Mouse (Mus musculus) megakaryocyte, adult 5-6 weeks (primary cell): ENCODE data around the gene N6amt1. TPM values are rescaled to one million over a fixed set of nuclear protein-coding genes. Genes with fewer than 3 reads are reported as not detected.

Experiments
- ATAC-seq: 2 replicates; pipeline ENCODE4 v1.8.0; 2016; ENCODE audit warnings: mild to moderate bottlenecking, inconsistent platforms; ENCODE audit not compliant: poor library complexity, severe bottlenecking
- total RNA-seq, 2 experiments: library from RNA; stranded (forward) in 1 of 2; stranded (reverse) in 1 of 2; fragments of 153-499, 151-499 nt in 1 of 2; fragments of 221-1000, 200-1000 nt in 1 of 2; gene quantifications; 2 replicates each; pipeline versions ENCODE4 v1.2.3 to v1.2.4; 2015 to 2017

N6amt1 gene
- total RNA-seq (2015) (9.1 and 9.5 TPM in 2 replicates), total RNA-seq (2017) (6.3 and 6.9 TPM in 2 replicates)

DNA sequence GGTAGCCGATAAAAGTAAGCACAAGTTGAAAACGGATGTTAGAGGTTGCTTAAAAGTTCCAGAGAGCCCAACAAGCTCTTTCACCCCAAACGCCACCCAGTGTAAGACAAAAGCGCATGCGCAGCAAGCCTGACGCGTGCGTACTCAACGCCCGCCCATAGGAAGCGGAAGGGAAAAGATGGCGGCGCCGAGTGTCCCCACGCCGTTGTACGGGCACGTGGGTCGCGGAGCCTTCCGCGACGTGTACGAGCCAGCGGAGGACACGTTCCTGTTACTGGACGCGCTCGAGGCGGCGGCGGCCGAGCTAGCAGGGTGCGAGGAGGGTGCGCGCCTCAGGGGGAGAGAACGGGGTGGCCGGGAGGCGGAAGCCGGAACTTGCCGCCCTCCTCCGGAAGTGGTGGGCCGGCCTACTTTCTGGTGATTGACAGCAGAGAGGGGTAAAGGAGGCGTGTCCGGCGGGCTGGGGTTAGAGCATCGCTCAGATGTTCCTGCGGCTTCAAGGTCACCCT, at the start of gene N6amt1:
Gene N6amt1, plus strand, starts transcription at position 111 of the 509 bp plus-strand sequence.
- peak; percentile 97 for ATAC-seq

DNA sequence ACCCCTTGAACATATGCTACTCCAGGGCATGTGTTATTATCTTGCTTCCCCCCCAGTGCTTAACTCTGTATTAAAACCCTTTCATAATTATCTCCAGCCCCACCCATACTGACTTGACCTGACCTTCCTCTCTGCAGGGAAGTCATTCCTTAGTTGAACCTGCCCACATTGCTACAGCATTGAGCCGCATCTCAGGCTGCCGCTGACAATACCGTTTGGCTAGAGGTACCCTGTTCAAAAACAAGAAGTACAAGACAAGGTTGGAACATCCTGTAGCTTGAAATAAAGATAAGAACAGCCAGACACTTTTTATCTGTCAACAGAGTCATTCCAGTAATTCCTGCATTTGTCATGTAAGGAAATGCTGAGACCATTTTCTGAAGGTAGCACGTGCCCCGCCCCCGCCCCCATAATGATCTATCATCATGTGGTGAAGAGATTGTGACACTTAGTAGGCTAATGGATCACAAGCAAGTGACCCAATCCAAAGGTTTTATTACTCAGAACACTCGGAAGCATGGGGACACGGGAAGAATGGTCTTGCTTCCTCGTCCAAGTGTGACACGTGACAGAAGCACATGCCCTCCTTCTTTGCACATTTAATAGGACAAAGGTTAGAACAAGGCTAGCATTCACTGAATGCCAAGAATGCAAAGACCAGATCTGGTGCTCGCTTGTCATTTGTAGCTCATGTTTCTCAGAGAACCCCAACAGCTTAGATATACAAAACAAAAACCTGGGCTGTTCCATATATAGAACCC, 48.6 kb upstream of the N6amt1 start:
- ATAC-seq, result no peak

DNA sequence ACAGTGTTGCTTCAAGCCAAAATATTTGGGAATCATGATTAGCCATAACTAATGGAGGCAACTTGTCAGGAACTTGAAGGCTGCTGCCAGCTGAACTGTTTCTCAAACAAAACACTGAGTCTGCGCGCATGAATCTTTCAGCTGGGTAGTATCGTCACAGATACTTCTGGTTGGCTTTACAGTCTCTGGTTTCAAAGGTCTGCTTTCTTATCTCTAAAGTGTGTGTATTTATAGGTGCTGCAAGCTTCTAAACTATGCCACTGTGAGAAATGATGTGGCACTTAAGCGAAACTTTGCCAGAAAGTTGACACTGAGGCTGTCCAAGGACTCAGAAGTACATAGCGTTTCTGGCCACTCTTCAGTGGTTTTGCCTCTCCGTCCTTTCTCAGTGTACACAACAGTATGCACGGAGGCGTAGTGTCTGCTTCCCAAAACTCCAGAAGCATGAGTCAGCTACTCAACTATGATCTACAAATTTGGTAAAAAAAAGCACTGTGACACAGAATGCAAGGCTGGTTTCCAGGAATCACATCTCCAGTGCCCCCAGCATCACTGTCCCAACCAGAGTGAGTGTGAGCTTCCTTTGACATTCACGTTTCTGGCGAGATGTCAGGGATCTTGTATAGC, 46.8 kb upstream of the N6amt1 start:
- ATAC-seq, result no peak

DNA sequence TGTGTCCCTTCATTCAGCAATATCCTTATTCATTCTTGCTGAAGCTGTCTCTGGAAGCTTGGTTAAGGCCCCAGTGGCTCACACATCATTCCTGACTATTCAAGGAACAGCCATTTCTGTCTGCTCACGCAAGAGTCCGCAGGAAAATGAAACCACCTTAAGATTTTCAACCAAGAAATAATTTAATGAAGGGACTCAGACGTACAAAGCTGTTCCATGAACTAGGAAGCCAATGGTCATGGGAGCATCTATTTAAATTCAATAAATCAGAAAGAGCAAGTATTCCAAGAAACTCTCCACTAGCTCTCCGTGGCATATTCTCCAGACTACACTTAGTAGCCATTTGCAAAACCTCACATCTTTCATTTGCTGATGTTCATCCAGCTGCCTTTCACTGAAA, 43.3 kb upstream of the N6amt1 start:
- no peak for ATAC-seq

DNA sequence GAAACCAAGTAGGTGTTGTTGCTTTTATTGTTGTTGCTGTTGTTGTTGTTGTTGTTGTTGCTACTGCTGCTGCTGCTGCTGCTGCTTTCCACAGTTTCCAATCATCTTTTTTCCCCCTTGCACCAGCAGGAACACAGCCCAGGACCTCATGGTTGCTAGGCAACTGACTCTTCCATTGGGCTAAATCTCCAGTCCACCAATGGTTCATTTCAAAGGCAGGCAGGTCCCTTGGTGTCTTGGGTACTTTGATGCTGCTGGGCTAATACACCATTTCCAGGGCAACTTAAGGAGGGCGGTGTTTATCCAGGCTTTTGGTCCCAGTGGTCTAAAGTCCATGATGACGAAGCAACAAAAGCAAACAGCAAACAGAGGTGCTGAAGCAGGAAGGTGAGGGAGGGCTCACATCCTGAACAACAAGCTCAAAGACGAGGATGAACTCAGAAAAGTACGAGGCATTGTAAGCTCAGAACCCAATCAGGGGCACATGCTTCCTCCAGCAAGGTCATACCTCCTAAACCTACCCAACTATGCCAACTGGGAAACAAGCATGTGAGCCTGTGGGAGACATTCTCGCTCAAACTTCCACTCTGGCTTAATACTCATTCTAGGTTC, 35.7 kb upstream of the N6amt1 start:
- ATAC-seq, result no peak

DNA sequence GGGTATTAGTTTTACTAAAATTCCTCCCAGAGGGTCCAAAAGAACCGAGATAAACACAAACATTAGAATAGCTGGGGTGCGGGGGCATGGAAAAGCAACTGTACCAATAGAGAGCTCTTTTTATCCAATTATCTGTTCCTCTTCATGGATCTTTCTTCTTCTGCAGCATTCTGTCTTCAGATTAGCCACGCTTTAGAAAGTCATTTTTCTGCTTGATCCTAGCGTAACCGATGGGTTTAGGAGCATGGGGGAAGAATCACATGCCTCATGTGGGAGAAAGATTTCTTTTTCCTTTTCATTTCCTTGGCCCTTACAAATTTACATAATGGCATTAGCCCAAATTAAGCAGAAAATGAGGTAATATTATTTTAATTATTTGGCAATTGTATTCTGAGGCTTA, 35.0 kb upstream of the N6amt1 start:
- no peak for ATAC-seq

DNA sequence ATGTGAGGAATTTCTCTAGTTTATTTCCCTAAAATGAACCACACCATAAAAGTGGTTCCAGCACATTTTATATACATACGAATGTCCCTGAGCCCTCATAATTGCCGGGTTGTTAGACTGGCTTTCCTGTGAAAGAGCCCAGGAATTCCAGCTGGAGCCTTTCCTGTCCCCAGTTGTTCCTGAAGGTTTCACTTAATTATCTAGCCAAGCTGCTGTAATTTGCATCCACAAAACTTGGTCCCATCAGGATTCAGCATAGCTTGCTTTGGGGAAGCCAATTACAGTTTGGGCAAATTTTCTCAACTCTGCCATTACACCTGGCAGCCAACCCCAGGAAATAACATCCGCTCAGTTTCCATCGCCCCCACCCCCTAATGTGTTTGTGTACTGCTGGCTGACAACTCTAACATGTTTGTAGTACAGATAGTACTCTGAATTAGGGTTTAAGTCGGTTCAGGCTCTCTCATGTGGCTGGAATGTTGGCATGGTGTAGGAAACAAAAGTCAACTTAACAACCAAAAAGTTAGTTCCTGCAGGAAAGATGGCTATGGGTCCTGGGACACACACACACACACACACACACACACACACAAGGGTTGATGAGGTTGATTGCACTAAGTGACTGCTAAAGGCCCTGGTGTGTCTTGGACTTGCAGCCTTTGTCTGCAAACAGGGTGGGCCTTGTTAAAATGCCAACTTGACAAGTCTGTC, 34.3 kb upstream of the N6amt1 start:
- no peak for ATAC-seq

DNA sequence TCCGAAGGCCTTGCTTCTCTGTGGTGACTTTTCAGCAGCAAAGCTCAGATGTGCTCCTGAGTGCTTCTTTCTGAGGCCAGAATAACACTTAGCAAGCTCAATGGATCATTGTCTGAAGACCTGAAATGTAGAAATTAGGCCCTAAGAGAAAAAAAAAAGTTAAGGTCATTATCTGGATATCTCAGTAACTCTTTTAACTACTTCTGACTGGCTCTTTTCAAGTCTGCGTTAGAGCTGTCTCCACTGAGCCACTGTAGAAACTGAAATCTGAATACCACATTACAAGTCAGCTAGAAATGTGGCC, 33.8 kb upstream of the N6amt1 start:
- ATAC-seq, result no peak

DNA sequence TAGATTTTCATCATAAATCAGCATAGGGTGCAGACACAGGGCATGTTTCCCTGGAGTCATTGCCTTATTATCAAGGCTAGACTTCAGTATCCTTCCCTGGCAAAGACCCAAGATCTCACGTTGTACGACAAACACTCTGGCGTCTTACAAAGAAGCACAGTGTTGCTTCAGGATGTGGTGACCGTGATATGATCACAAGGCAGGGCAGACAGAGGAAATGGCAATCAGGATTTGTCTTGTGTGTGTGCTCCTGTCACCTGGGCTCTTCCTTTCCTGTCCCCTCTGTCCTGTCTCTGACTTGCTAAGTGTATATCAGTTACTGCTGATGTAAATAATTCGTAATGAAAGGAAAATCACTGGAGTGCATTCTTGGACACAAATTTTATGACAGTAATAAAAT, 29.4 kb upstream of the N6amt1 start:
- ATAC-seq, result peak; percentile 71

DNA sequence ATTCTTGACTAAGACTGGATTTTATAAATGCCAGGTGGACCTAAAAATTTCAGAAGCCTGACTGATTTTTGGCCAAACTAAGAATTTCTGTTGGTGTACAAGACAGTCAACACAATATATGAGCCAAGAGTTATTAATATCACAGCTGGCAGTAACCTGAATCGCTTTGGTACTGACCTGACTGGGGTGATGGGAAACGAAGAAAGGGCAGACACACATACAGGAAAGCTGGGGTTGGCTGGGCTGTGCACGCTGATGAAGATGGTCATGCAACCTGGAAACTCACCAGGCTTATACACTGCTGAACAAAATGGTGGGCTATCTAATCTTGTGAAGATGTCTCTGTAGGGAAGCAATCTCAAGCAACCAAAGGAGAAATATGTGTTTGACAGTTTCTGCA, 24.0 kb upstream of the N6amt1 start:
- ATAC-seq, result no peak

DNA sequence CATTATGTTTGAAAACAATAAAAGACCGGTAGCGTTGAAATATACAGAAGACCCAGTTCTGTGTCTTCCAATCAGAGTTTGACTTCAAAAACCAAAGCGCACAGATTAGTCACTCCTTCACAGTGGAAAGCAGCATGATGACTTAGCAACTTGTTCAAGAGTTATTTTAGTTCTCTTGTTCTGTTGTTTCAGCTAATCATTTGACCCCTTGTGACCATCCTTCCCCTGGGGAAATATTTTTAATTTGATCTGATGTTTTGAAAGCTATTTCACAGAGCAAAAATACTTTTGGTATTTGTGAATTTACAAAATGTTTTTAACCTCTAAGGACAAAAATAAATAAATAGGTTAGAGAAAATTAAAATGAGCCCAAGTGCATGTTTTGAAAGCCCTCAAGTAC, 19.2 kb upstream of the N6amt1 start:
- ATAC-seq, result no peak

DNA sequence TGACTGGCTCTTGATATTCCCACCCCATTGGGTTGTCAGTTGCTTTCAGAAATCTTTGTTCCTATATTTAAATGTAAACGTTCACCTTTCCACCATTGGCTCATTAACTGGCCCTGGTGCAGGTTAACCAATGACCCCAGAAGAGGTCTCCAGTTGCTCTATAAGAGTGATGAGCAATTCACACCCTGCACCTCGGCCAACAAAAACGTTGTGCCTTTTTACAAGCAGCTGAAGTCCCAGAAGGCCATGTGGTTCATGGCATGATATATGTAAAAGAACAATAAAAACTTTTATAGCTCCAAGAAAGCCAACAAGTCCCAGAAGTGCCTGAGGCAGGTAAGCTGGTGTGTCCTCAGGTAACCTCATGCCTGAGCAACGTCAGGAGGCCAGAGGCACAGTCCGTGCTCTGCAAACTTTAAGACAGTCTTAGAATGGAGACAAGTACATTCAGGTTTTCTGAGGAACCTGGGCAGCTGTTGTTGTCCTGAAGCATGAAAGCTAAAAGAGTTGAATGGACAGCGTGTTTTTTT, 12.9 kb upstream of the N6amt1 start:
- no peak for ATAC-seq

DNA sequence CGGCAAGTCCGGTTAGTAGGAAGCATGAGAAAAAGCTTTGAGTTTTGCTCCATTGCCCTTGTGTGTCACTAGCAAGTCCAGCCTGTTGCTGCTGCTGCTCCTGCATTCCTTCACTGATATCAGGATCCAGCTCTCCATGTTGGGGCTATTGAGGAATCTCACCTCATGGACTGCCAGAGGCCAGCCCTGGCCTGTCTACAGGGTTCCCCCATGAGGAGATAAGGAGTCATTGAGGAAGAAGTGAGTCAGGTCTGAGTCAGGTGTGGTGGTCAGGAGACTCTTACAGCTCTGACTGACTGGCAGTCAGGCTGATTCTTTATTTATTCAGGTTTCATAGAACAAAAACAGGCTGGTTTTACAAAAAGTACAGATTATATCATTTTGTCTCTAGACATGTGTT, 5.9 kb upstream of the N6amt1 start:
- no peak for ATAC-seq

DNA sequence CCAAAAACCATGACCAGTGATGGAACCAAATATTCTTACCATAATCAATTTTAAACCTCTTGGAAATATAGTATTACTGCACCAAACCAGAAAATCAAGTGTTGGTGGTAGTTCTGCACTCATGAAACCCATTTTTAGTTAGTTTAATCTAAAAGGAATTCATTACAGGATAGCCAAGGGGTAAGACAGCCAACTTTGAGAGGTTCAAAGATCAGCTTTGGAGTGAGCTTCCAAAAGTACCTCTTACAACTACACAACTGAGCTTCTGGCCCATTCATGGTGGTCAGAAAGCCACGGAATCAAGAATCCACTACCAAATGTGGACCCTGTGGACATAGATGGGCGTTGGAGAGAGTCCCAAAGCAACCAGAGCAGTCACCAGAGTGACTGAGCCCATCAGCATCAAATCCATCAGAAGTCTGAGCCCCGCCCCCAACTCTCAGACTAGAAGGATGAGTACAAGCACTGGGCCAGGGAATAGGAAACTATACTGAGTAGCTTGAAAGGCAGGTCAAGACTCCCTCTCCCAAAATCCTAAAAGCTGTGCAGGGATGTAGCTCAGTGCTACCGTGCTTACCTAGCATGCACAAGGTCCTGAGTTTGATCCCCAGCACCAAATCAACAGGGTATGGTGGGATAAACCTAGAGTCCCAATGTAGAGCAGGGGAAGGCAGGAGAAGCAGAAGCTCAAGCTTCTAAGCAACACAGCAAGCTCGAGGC, 2.4 kb upstream of the N6amt1 start:
- ATAC-seq, result no peak

DNA sequence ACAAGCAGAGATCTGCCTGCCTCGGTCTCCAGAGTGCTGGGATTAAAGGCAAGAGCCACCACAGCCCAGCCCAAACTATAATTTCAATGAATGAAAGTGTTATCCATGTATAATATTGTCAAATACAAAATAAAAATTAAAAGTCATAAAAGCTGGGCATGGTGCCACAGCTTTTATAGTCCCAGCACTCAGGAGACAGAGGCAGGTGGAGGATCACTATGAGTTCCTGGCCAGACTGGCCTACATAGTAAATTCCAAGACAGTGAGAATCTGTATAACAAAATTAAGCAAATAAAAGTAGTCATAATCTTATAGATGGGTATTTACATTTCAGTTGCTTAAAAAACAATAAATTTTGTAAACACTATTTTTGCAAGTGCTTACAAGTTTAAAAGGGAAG, 380 bp upstream of the N6amt1 start:
- no peak for ATAC-seq

DNA sequence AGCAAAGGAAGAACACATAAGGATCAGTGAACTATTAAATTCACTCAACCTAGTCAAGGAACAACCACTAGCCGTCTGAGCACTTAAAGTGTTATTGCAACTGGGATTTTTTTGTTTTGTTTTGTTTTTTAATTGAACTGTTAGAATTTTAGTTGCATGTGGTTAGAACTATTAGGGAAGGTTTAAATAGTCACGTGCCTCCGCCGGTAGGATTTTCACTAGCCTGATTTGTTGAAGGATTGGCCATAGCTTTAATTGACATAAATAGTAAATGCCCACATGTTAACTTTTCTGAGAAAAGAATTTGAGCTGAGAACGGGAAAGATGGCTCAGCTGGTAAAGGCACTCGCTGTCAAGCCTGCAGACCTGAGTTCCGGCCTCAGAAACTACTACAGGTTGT, 763 bp downstream of the N6amt1 start:
- no peak for ATAC-seq

DNA sequence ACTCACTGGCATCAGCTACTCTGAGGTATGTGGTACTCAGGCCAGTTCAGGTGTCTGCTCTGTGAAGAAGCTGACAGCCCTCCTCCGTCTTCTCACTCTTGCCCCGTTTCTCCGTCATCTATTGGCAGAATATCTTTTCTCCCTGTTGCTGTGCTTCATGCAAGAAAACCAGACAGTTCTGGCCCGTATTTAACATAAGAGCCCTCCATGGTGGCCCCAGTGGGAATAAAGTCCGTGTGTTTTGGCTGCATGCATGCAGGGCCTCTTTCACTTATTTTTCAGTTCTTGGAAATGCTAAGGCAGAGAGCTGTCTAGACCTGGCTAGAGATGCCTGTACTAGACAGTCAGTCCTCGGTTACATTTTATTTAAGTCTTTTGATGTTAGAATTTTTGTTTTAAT, 6.1 kb downstream of the N6amt1 start:
- no peak for ATAC-seq

DNA sequence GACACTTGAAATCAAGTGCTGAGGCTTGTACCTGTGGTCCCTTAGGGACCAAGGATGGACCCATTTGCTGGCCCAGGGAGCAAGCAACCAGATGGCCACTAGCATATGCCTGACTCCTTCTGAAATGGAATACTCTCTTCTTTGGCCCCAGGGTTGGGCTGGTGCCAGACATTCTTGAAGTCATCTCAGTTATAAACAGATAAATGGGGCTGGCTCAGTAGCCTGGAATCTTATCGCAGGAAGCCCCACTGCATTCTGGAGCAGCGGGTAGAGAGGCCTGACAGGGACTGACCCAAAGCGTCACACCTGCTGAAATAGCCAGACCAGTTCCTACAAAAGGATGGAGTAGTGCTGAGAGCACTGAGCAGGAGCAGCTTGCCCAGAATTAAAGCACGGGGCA, 10.2 kb downstream of the N6amt1 start:
- no peak for ATAC-seq

DNA sequence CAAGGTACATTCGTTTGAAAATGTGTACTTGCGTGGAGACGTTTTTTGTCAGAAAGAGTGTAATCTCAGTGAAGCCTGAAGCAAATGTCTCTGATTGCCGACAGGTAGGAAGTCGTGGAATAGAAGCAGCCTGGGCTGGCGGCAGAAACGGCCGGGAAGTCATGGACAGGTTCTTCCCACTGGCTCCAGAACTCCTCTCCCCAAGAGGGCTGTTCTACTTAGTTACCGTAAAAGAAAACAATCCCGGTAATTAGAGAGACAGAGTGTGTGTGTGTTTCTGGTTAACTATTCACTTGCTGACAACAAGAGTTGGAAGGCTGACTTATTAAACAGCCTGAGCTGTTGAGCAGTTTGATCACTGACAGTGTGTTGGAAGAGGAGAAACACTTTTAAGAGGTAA, 12.1 kb downstream of the N6amt1 start:
- ATAC-seq, result no peak

DNA sequence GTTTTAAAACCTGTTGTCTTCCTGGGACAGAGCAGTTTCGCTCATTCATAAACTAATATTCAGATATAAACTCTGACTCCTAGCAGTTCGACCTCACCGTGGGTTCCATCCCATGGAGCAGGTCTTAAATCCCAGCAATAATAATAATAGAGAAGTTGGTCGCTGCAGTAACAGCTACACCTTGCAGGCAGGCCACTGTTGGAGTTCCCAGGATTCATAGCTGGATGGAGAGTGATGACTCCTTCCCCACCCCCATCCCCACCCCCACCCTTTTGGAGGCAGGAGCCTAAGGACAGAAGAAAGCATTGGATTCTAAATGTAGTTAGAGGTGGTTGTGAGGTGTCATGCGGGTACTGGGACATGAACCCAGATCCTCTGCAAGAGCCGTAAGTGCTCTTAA, 12.5 kb downstream of the N6amt1 start:
- no peak for ATAC-seq

DNA sequence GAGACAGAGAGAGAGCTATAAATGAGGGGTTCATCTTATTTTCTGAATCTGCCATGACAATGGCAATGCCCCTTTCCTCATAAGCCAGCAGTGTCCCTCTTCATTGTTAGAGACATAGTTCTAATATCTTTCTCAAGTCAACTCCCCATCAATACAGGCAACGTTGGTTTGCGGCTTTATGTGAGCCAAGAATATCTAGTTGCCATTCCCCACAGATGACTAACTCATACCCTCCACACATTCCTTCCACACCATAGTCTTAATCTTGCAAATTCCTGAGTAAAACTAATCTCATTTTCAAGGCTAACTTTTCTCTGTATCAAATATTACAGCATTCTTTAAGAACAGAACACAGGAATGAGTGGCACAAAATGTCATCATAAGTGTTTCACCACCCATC, 29.0 kb downstream of the N6amt1 start:
- no peak for ATAC-seq
